Mouse (Mus musculus) layer of hippocampus, postnatal 25 days (tissue): ENCODE results near the gene Shld1. TPM values are rescaled to one million over a fixed set of nuclear protein-coding genes. Genes with fewer than 3 reads are reported as not detected.
A peak's percentile ranks its signal among the peaks of the same experiment; 100 is the strongest.

Experiments used
- DNase-seq, 2 experiments: peaks; one replicate each; pipeline ENCODE4 v3.0.0; 2022; ENCODE audit warnings: mixed read lengths in 2 of 2, low spot score in 1 of 2; ENCODE audit errors: extremely low spot score in 1 of 2
- total RNA-seq, 2 experiments: library from RNA; stranded (reverse); gene quantifications; 2 replicates each; pipeline ENCODE4 v1.2.3; 2021

The Shld1 gene
- total RNA-seq, 2 experiments from 2014 or later: 10.8 to 10.9 TPM

- DNase-seq: no peak
These were observed 30.8 kb downstream of the Shld1 start for GRCm38 (mm10) chr2:132717537-132717912.

- DNase-seq: no peak
These were observed 34.3 kb downstream of the Shld1 start for GRCm38 (mm10) chr2:132720921-132721566.

GRCm38 (mm10) chr2:132721844-132722243 lies 35.1 kb downstream of the Shld1 start:
- DNase-seq: no peak

GRCm38 (mm10) chr2:132723958-132724431 lies 37.3 kb downstream of the Shld1 start:
- DNase-seq: no peak

GRCm38 (mm10) chr2:132724561-132724960 lies 37.8 kb downstream of the Shld1 start:
- no peak for DNase-seq

- no peak for DNase-seq
These were observed 38.7 kb downstream of the Shld1 start for GRCm38 (mm10) chr2:132725376-132725905.

GRCm38 (mm10) chr2:132726156-132726555 lies 39.4 kb downstream of the Shld1 start:
- no peak for DNase-seq

- no peak for DNase-seq
These were observed 46.2 kb downstream of the Shld1 start for GRCm38 (mm10) chr2:132732940-132733339.

GRCm38 (mm10) chr2:132733603-132734573 lies 47.2 kb downstream of the Shld1 start:
- DNase-seq: no peak

- no peak for DNase-seq
These were observed 52.2 kb downstream of the Shld1 start for GRCm38 (mm10) chr2:132738816-132739432.

- DNase-seq: peak; percentile 23 to 36
These were observed 55.2 kb downstream of the Shld1 start for GRCm38 (mm10) chr2:132741862-132742347.

GRCm38 (mm10) chr2:132744866-132745265 lies 58.1 kb downstream of the Shld1 start:
- DNase-seq: no peak

- no peak for DNase-seq
These were observed 59.4 kb downstream of the Shld1 start for GRCm38 (mm10) chr2:132746108-132746507.

- no peak for DNase-seq
These were observed 64.0 kb downstream of the Shld1 start for GRCm38 (mm10) chr2:132750726-132751125.

GRCm38 (mm10) chr2:132751141-132752066 lies 64.7 kb downstream of the Shld1 start:
- DNase-seq: no peak

GRCm38 (mm10) chr2:132752398-132752797 lies 65.7 kb downstream of the Shld1 start:
- no peak for DNase-seq

- DNase-seq: no peak
These were observed 66.4 kb downstream of the Shld1 start for GRCm38 (mm10) chr2:132753137-132753536.

- DNase-seq: no peak
These were observed 71.2 kb downstream of the Shld1 start for GRCm38 (mm10) chr2:132757911-132758310.

GRCm38 (mm10) chr2:132770822-132771221 lies 84.1 kb downstream of the Shld1 start:
- DNase-seq: no peak
